Mouse (Mus musculus) cerebellum, postnatal 14 days (tissue): ENCODE results near the gene Tenm2.

Experiments used
- DNase-seq, 2 experiments: peaks; one replicate each; pipeline ENCODE4 v3.0.0; 2021; ENCODE audit warnings: mixed read lengths in 2 of 2

Tenm2 gene

DNA sequence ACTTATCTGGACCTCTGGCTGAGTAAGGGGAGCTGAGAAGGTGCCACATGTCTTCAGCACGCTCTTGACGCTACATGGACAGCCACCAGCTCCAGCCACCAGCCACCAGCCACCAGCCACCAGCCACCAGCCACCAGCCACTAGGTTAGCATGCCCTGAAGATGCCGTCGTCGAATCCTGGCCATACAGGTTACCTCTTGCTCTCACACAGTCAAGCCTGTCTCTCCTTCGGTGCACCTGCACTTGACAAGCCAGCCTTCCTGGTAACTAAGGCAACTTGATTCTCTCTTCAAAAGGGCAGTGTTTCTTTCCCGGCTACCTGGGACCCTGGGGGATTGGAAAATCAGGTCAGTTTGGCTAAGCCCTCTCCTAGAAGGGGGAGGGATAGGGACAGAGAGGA lies 1262.6 kb downstream of the Tenm2 start:
- DNase-seq: no peak

DNA sequence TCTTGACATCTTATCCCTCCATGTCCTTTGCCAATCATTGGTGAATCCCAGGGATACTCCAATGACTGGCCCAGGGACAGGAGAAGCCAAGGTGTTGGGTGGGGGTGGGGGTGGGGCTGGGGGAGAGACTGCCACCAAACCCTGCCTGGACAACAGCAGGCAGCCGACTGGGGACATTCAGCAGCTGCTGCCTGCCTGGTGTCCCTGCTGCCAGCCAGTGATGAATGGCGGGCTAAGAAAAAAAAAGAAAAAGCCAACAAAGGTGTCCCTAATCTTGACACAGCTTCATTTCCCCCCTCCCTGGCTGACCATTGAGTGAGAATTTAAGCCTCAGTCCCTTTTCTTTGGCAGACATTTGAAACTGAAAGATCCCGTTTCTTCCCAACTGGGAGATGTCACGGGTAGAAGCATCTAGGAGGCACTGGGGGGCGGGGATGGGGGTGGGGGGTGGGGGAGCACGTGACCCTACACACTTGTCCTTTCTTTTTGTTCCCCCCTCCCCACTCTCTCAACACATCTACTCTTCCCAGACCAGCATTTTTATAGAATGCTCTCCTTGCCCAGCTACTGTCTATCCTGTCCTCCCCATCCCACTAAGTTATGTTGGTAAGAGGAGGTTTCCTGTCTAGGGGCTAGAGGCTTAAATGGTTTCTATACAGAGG lies 1263.4 kb downstream of the Tenm2 start:
- DNase-seq: no peak

GRCm38 (mm10) chr11:35970806-35971705 lies 1264.7 kb downstream of the Tenm2 start:
- DNase-seq: no peak

- no peak for DNase-seq
Observed at GRCm38 (mm10) chr11:35968291-35968690, 1267.5 kb downstream of the Tenm2 start.

DNA sequence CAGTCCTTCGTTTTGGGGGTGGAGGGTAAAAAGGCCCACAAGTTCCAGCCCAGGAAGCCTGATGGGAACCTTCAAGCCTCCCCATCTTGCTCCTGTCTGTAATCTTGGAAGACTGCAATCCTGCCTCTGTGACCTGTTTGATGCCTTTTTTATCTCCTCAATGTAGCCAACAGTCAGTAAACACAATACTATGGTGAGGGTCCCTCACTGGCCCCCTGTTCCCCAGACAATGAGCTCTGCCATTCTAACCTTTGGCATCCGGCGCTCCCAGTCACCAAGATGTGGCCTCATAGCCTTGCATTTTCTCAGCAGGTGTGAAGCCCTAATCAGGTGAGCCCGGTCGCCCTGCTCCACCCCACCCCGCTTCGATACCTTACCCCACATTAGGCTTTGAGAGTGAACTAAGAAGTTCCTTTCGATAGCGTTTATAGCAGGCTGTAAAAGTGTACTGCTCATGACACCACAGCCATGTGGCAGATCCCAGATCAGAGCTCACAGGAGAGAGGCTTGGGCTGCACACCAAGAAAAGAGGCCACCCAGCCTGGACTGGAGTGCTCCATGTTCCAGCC lies 1271.7 kb downstream of the Tenm2 start:
- no peak for DNase-seq

DNA sequence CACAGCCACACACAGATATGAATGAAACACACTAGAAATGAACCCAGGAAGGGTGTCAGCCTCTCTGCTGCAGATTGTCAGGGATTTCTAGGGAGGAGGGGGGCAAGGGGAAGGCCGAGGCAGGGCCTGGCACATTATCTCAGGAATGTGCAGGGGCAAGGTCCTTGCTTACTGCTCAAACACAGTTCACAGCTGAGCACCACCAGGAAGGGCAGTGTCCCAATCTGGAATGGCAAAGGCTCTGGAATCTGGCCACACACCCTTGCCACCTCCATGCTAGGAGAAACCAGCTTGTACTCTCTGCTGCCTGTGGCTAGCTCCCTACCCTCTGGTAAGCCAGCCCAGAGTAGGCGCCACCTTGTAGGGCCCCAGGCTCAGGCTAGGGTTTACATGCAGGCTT lies 1272.2 kb downstream of the Tenm2 start:
- no peak for DNase-seq

- no peak for DNase-seq
Observed at GRCm38 (mm10) chr11:35962431-35962830, 1273.3 kb downstream of the Tenm2 start.

DNA sequence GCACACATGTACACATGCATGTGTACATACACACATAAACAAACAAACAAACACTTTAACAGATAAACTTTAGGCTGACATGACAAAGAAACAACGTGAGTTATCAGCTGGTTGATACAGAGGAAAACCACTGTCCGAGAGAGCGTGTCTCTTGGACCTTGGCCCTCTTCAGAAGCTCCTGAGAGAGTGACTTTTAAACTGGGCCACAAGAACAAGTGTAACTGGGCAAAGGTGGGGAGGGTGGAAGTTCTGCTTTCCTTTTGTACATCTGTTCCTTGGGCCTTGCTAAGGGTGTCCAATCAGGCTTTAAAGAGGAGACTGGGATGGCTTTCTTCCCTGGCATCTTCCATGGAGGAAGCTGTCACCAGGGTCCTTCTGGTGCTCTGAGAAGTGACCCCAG lies 1276.5 kb downstream of the Tenm2 start:
- no peak for DNase-seq
